Mouse (Mus musculus): ENCODE data around the gene Gm36028. TPM values are rescaled to one million over a fixed set of nuclear protein-coding genes. Genes with fewer than 3 reads are reported as not detected.

Gene Gm36028
- total and polyA plus RNA-seq, 2 experiments = 2.1 to 5.3 TPM

GRCm38 (mm10) chr16:37803387-37803950, 57.5 kb downstream of the Gm36028 start:
- Histone ChIP-seq H3K27me3 (ENCODE audit: control insufficient read depth, insufficient read depth, low read length) (no peaks in the 10 kb centered on the region), H3K79me2 (ENCODE audit: control insufficient read depth, insufficient read depth, low read length) (no peaks in the 10 kb centered on the region), H3K36me3 (ENCODE audit: control insufficient read depth, insufficient read depth, low read length) (no peaks in the 10 kb centered on the region), H3K9ac (ENCODE audit: low read depth, low read length) (no peak overlapping the region), H3K27ac (replicated peaks; ENCODE audit: insufficient read depth, low read depth, low read length) (no peak overlapping the region), H3K4me3 (ENCODE audit: insufficient read depth, low read depth, low read length) (no peak overlapping the region), H3K4me1 (ENCODE audit: control insufficient read depth, insufficient read depth, low read length) (no peaks in the 10 kb centered on the region)
- no peak for DNase-seq (ENCODE audit: extremely low read depth, low read depth, low spot score)
- TF ChIP-seq CTCF (IDR thresholded peaks at IDR 0.05; ENCODE audit: low read depth, low read length) = no peak
- no peak for TF ChIP-seq POLR2A (IDR thresholded peaks at IDR 0.05; ENCODE audit: extremely low read depth, insufficient read depth, low read length)
- 94% methylated on average over 9 of the region's 9 CpGs for WGBS

- no peaks in the 10 kb centered on the region for H3K79me2 ChIP-seq (ENCODE audit: control insufficient read depth, insufficient read depth, low read length)
- no peak overlapping the region for H3K9ac ChIP-seq (ENCODE audit: low read depth, low read length)
- no peak overlapping the region for H3K4me3 ChIP-seq (ENCODE audit: insufficient read depth, low read depth, low read length)
- WGBS = 83% methylated on average over 4 of the region's 4 CpGs
- no peak for DNase-seq (ENCODE audit: extremely low read depth, low read depth, low spot score)
- no peaks in the 10 kb centered on the region for H3K4me1 ChIP-seq (ENCODE audit: control insufficient read depth, insufficient read depth, low read length)
- TF ChIP-seq POLR2A (IDR thresholded peaks at IDR 0.05; ENCODE audit: extremely low read depth, insufficient read depth, low read length) = no peak
- TF ChIP-seq CTCF (IDR thresholded peaks at IDR 0.05; ENCODE audit: low read depth, low read length) = no peak
- no peaks in the 10 kb centered on the region for H3K36me3 ChIP-seq (ENCODE audit: control insufficient read depth, insufficient read depth, low read length)
- H3K27ac ChIP-seq (replicated peaks; ENCODE audit: insufficient read depth, low read depth, low read length) = no peak overlapping the region
- H3K27me3 ChIP-seq (ENCODE audit: control insufficient read depth, insufficient read depth, low read length) = no peaks in the 10 kb centered on the region
Observed at GRCm38 (mm10) chr16:37802686-37803295, 58.2 kb downstream of the Gm36028 start.

GRCm38 (mm10) chr16:37801097-37801496, 59.8 kb downstream of the Gm36028 start:
- DNase-seq (ENCODE audit: extremely low read depth, low read depth, low spot score) = no peak

More at GRCm38 (mm10) chr16:37801097-37801496, 59.8 kb downstream of the Gm36028 start:
- TF ChIP-seq POLR2A (IDR thresholded peaks at IDR 0.05; ENCODE audit: extremely low read depth, insufficient read depth, low read length) (no peak), CTCF (IDR thresholded peaks at IDR 0.05; ENCODE audit: low read depth, low read length) (no peak)
- 70% methylated on average over 2 of the region's 2 CpGs for WGBS
- Histone ChIP-seq H3K4me1 (ENCODE audit: control insufficient read depth, insufficient read depth, low read length) (no peaks in the 10 kb centered on the region), H3K27ac (replicated peaks; ENCODE audit: insufficient read depth, low read depth, low read length) (no peak overlapping the region), H3K27me3 (ENCODE audit: control insufficient read depth, insufficient read depth, low read length) (no peaks in the 10 kb centered on the region), H3K79me2 (ENCODE audit: control insufficient read depth, insufficient read depth, low read length) (no peaks in the 10 kb centered on the region), H3K4me3 (ENCODE audit: insufficient read depth, low read depth, low read length) (no peak overlapping the region), H3K9ac (ENCODE audit: low read depth, low read length) (no peak overlapping the region), H3K36me3 (ENCODE audit: control insufficient read depth, insufficient read depth, low read length) (no peaks in the 10 kb centered on the region)

Other genes with a start within 250 kb of the Gm36028 start
- gene Ndufb4, start 206.7 kb downstream of the Gm36028 start, total RNA-seq (2014; rRNA removed) = 79.9 and 93.8 TPM in 2 replicates
- 50.6 and 54.4 TPM in 2 replicates for gene Ndufb4, start 206.7 kb downstream of the Gm36028 start, polyA plus RNA-seq (2012; rRNA removed)
- gene Fstl1, start 84.3 kb downstream of the Gm36028 start, total RNA-seq (2014; rRNA removed) = 4.4 and 5.0 TPM in 2 replicates
- 1.8 and 1.9 TPM in 2 replicates for gene Fstl1, start 84.3 kb downstream of the Gm36028 start, polyA plus RNA-seq (2012; rRNA removed)
- 29.2 and 42.6 TPM in 2 replicates for gene Lrrc58, start 7.2 kb upstream of the Gm36028 start, total RNA-seq (2014; rRNA removed)
- 9.9 and 10.5 TPM in 2 replicates for gene Lrrc58, start 7.2 kb upstream of the Gm36028 start, polyA plus RNA-seq (2012; rRNA removed)
- gene Gpr156, start 55.4 kb upstream of the Gm36028 start, total RNA-seq (2014; rRNA removed) = not detected in 2 replicates
- gene Gpr156, start 55.4 kb upstream of the Gm36028 start, polyA plus RNA-seq (2012; rRNA removed) = not detected in 2 replicates
- 11.8 and 13.4 TPM in 2 replicates for gene Gsk3b, start 227.9 kb upstream of the Gm36028 start, total RNA-seq (2014; rRNA removed)
- 4.8 and 5.8 TPM in 2 replicates for gene Gsk3b, start 227.9 kb upstream of the Gm36028 start, polyA plus RNA-seq (2012; rRNA removed)

Measured in liver, adult 2 months (tissue).